Mouse (Mus musculus) forebrain, embryonic 13.5 days (tissue): ENCODE measurements around the gene Dock1. TPM values are rescaled to one million over a fixed set of nuclear protein-coding genes. Genes with fewer than 3 reads are reported as not detected.
A peak's percentile ranks its signal among the peaks of the same experiment; 100 is the strongest.

ENCODE experiments used
- ATAC-seq: fragments of 200-750 bp; cut with Nextera tagmentation; 2 replicates; pipeline ENCODE4 v1.8.0; 2017
- H3K27ac ChIP-seq: fragments of 300-500 bp; sonication (generic); 2 replicates; pipeline ENCODE4 v1.5.1; 2015; ENCODE audit warnings: inconsistent platforms, mild to moderate bottlenecking, moderate library complexity
- H3K27me3 ChIP-seq: fragments of 300-500 bp; sonication (generic); 2 replicates; pipeline ENCODE4 v1.6.1; 2015; ENCODE audit warnings: mild to moderate bottlenecking, inconsistent platforms
- H3K36me3 ChIP-seq: fragments of 300-500 bp; sonication (generic); 2 replicates; pipeline ENCODE4 v1.6.1; 2015; ENCODE audit warnings: mild to moderate bottlenecking, inconsistent platforms; ENCODE audit not compliant: poor library complexity, severe bottlenecking
- H3K4me1 ChIP-seq: fragments of 300-500 bp; sonication (generic); 2 replicates; pipeline ENCODE4 v1.6.1; 2015; ENCODE audit warnings: inconsistent platforms
- H3K4me2 ChIP-seq: fragments of 300-500 bp; sonication (generic); 2 replicates; pipeline ENCODE4 v1.6.1; 2015; ENCODE audit warnings: inconsistent platforms, mild to moderate bottlenecking, moderate library complexity
- H3K4me3 ChIP-seq: fragments of 300-500 bp; sonication (generic); 2 replicates; pipeline ENCODE4 v1.5.1; 2015; ENCODE audit warnings: mild to moderate bottlenecking, inconsistent platforms
- H3K9ac ChIP-seq: fragments of 300-500 bp; sonication (generic); 2 replicates; pipeline ENCODE4 v1.6.1; 2015; ENCODE audit warnings: mild to moderate bottlenecking, inconsistent platforms
- H3K9me3 ChIP-seq: fragments of 300-500 bp; sonication (generic); replicated peaks from 2 replicates; pipeline ENCODE4 v1.6.1; 2016; ENCODE audit warnings: inconsistent platforms
- WGBS: fragments of 180-500 bp; shearing (Covaris S2); methylation state at CpG from one replicate; pipeline ENCODE4 v1.1.7; 2015; 5-methylcytosine and 5-hydroxymethylcytosine counted together
- polyA plus RNA-seq: library from polyadenylated mRNA; unstranded; fragments of >200 nt; fragmentation: Nextera tagmentation; extraction: Ambion mirVana; gene quantifications from 2 replicates; pipeline ENCODE4 v1.2.1, GENCODE M21; 2015

The Dock1 gene
- polyA plus RNA-seq, 1 experiment from 2014 or later, result 11.6 TPM

GRCm38 (mm10) chr7:134878985-134879384 is 208.5 kb downstream of the Dock1 start:
- no peaks in the 10 kb centered on the region for H3K9me3 ChIP-seq
- H3K9ac ChIP-seq, result no peak overlapping the region
- H3K4me3 ChIP-seq, result no peak overlapping the region
- peak; percentile 81 for ATAC-seq
- H3K27ac ChIP-seq, result 0 out of 2 replicates have a peak overlapping the region, but pooled peaks have one; percentile 25
- WGBS, result 12% methylated on average over 6 of the region's 6 CpGs
- H3K36me3 ChIP-seq, result peaks cover 3% of the 10 kb centered on the region; the same call in 1 of the 2 replicates
- no peaks in the 10 kb centered on the region for H3K27me3 ChIP-seq
- H3K4me1 ChIP-seq, result peaks cover 23% of the 10 kb centered on the region
- H3K4me2 ChIP-seq, result no peak overlapping the region

GRCm38 (mm10) chr7:134880431-134880830 is 210.0 kb downstream of the Dock1 start:
- Histone ChIP-seq H3K9ac (no peak overlapping the region), H3K4me3 (no peak overlapping the region), H3K27me3 (no peaks in the 10 kb centered on the region), H3K27ac (no peak overlapping the region), H3K4me2 (no peak overlapping the region), H3K9me3 (no peaks in the 10 kb centered on the region), H3K36me3 (peaks cover 3% of the 10 kb centered on the region; the same call in 1 of the 2 replicates), H3K4me1 (peaks cover 23% of the 10 kb centered on the region)
- WGBS, result 60% methylated on average over 6 of the region's 6 CpGs
- ATAC-seq, result no peak

GRCm38 (mm10) chr7:134883516-134883915 is 213.1 kb downstream of the Dock1 start:
- H3K4me3 ChIP-seq, result no peak overlapping the region
- H3K4me2 ChIP-seq, result no peak overlapping the region
- H3K27me3 ChIP-seq, result no peaks in the 10 kb centered on the region
- peaks cover 21% of the 10 kb centered on the region for H3K4me1 ChIP-seq
- WGBS, result 81% methylated on average over 6 of the region's 6 CpGs
- H3K36me3 ChIP-seq, result no peaks in the 10 kb centered on the region
- H3K27ac ChIP-seq, result no peak overlapping the region
- no peaks in the 10 kb centered on the region for H3K9me3 ChIP-seq
- no peak for ATAC-seq
- no peak overlapping the region for H3K9ac ChIP-seq

- no peaks in the 10 kb centered on the region for H3K27me3 ChIP-seq
- H3K4me1 ChIP-seq, result peaks cover 8% of the 10 kb centered on the region
- no peaks in the 10 kb centered on the region for H3K9me3 ChIP-seq
- H3K4me2 ChIP-seq, result no peak overlapping the region
- no peaks in the 10 kb centered on the region for H3K36me3 ChIP-seq
- H3K9ac ChIP-seq, result no peak overlapping the region
- ATAC-seq, result peak; percentile 70; the same call in 1 of the 2 replicates
- 62% methylated on average over 13 of the region's 13 CpGs for WGBS
- H3K4me3 ChIP-seq, result no peak overlapping the region
- no peak overlapping the region for H3K27ac ChIP-seq
These were observed 222.0 kb downstream of the Dock1 start for GRCm38 (mm10) chr7:134892449-134892871.

DNA sequence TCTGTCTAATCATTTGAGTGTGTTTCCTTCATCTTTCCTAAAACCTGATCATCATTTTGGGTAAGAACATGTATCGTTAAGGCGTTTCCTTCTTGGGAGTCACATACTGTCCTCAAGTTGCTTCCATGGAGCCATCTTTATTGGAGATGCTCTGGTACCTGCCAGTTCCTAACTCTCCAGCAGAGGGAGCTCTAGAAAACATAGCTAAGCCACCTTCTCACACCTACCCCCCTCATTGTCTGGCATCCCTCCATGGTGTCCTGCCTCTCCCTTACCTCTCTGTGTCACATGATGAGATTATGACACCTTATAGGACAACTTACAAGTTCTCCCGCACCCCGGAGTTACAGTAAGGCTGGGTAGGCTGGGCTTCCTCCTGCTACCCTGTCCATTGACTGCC is 222.5 kb downstream of the Dock1 start:
- Histone ChIP-seq H3K4me3 (no peak overlapping the region), H3K9ac (no peak overlapping the region), H3K9me3 (no peaks in the 10 kb centered on the region), H3K27ac (no peak overlapping the region), H3K36me3 (no peaks in the 10 kb centered on the region), H3K4me1 (peaks cover 8% of the 10 kb centered on the region), H3K4me2 (no peak overlapping the region), H3K27me3 (no peaks in the 10 kb centered on the region)
- no peak for ATAC-seq
- 96% methylated on average over 4 of the region's 4 CpGs for WGBS

DNA sequence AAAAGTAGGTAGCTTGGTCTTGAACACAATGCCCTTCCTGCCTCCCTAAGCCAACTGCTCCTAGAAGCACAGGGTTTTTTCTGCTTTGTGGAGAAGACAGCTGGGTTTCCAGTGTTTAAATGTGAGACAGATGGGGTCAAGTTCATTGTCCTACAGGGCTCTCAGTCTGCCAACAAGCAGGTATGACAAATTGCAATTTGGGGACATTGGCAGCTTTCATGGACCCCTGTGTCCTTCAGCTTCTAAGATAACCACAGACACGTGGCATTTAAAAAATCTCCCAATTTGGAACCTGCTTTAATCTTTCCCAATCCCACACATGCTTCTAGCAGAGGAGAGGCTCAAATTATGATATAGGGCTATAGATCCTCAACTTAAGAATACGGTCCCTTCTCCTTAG is 224.2 kb downstream of the Dock1 start:
- WGBS, result 88% methylated on average over 2 of the region's 2 CpGs
- H3K4me1 ChIP-seq, result peaks cover 8% of the 10 kb centered on the region
- H3K4me3 ChIP-seq, result no peak overlapping the region
- H3K4me2 ChIP-seq, result no peak overlapping the region
- no peaks in the 10 kb centered on the region for H3K27me3 ChIP-seq
- no peaks in the 10 kb centered on the region for H3K9me3 ChIP-seq
- no peak for ATAC-seq
- no peaks in the 10 kb centered on the region for H3K36me3 ChIP-seq
- H3K9ac ChIP-seq, result no peak overlapping the region
- H3K27ac ChIP-seq, result no peak overlapping the region; the same call in 1 of the 2 replicates

DNA sequence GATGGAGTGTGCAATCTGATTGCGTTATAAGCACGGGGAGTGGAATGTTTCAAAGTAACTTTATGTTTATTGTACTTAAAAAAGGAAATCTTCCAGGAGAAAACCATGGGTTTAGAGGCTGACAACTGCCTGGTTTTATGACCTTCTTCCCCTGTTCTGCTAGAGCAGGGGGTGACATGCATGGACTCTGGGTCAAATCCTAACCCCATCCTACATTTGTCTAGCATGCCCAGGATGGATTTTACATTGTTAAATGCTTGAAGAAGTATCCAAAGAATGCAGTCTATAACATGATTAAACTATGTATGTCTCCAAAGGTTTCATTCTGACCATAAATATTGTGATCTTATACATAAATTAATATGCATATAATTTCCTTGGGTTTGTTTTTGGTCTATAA is 229.0 kb downstream of the Dock1 start:
- 97% methylated on average over 2 of the region's 2 CpGs for WGBS
- no peak for ATAC-seq
- no peak overlapping the region for H3K27ac ChIP-seq

DNA sequence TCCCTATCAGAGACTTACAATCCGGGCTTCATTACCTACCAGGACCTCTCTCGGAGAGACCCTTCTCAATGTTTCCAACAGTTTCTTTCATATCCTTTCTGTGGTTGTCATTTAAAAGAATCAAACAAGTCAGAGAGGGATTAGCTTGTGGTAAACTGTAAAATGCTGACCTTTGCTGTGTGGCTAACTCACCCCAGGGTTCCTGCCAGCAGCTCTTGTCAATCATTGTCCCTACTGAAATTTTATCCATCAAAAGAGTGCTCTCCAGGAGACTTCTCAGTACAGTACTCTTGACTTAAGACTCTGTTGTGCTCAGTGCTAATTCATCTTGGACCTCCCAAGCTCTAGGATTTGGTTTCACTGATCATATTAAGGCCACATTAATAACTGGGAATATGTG is 231.5 kb downstream of the Dock1 start:
- no peak for ATAC-seq
- WGBS, result 51% methylated on average over 2 of the region's 2 CpGs
- no peaks in the 10 kb centered on the region for H3K36me3 ChIP-seq
- H3K9ac ChIP-seq, result no peak overlapping the region
- no peak overlapping the region for H3K4me2 ChIP-seq
- no peaks in the 10 kb centered on the region for H3K27me3 ChIP-seq
- H3K4me3 ChIP-seq, result no peak overlapping the region
- H3K9me3 ChIP-seq, result no peaks in the 10 kb centered on the region
- H3K27ac ChIP-seq, result no peak overlapping the region
- H3K4me1 ChIP-seq, result no peaks in the 10 kb centered on the region

More for the DNA sequence above, 229.0 kb downstream of the Dock1 start:
- Histone ChIP-seq H3K36me3 (no peaks in the 10 kb centered on the region), H3K9ac (no peak overlapping the region), H3K4me2 (no peak overlapping the region), H3K27me3 (no peaks in the 10 kb centered on the region), H3K9me3 (no peaks in the 10 kb centered on the region), H3K4me3 (no peak overlapping the region), H3K4me1 (no peaks in the 10 kb centered on the region)

- Histone ChIP-seq H3K4me2 (no peak overlapping the region), H3K27me3 (peaks cover 17% of the 10 kb centered on the region), H3K9ac (no peak overlapping the region), H3K36me3 (no peaks in the 10 kb centered on the region), H3K9me3 (no peaks in the 10 kb centered on the region), H3K4me1 (peaks cover 5% of the 10 kb centered on the region), H3K27ac (no peak overlapping the region), H3K4me3 (no peak overlapping the region)
- ATAC-seq, result no peak
- WGBS, result 59% methylated on average over 2 of the region's 2 CpGs
These were observed 261.4 kb downstream of the Dock1 start for GRCm38 (mm10) chr7:134931886-134932285.

DNA sequence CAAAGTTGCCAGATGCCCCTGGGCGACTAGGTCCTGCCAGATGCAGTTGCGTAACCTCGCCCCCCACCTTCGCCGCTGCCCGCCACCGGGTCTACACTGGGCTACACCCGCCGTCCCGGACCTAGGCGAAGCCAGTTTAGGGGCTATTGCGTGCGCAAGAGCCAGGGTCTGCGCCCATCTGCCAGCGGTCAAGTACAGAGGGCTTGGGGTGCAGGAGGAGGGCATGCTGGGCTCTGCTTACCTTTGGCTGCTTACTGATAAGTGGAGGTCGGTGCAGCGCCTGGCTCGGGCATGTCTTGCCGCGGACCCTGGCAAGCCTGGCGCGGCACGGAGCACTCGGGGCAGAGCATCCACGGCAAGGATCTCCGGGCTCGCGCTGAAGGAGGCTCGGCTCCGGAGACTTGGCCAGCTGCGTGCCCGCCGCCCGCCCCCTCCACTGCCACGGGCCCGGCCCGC is 267.0 kb downstream of the Dock1 start:
- WGBS, result under 1% methylated on average over 36 of the region's 37 CpGs
- Histone ChIP-seq H3K9me3 (no peaks in the 10 kb centered on the region), H3K4me2 (peak overlapping the region; percentile 95), H3K36me3 (no peaks in the 10 kb centered on the region), H3K4me1 (peaks cover 21% of the 10 kb centered on the region), H3K4me3 (peak overlapping the region; percentile 61), H3K27ac (peak overlapping the region; percentile 40; the same call in 1 of the 2 replicates), H3K27me3 (peaks cover 32% of the 10 kb centered on the region), H3K9ac (peak overlapping the region; percentile 74)
- ATAC-seq, result no peak

DNA sequence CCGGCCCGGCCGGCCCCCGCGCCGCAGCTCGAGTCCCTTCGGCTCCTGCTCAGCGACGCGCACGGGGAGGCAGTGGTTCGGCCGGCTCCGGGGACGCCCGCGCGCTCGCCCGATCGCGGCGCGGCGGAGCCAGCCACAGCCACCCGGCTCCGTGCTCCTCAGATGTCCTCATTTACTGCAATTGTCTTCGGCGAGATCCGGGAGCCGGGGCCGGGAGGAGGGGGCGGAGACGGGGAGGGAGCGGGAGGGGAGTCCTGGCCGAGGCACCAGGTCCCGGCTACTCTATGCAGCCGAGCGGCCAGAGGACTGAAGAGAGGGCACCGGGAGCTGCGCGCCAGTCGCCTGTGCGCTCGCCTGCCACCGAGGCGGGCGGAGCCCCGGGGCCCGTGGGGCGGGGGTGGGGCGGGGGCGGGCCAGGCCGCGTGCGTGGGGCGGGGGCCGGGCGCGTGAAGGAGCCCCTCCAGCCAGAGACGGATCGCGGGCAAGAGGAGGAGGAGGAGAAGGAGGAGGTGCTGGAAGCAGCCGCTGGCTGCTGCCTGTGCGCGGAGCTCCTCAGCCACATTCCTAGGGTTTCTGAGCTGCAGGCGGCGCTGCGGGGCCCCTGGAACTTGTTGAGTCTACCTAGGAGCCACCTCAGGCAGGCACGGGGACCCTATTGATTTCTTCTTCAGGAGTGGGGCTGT is 267.6 kb downstream of the Dock1 start, which contains the start of gene Fam196a:
Gene Fam196a (minus strand): TSS at position 504 of the 683 bp plus-strand sequence.
- peak within 1 kb of the TSS; percentile 61 for H3K4me3 ChIP-seq
- no peaks in the 10 kb centered on the region for H3K9me3 ChIP-seq
- H3K9ac ChIP-seq, result peak within 1 kb of the TSS; percentile 74
- peaks cover 32% of the 10 kb centered on the region for H3K27me3 ChIP-seq
- ATAC-seq, result peak; percentile 87
- no peaks in the 10 kb centered on the region for H3K36me3 ChIP-seq
- H3K27ac ChIP-seq, result peak within 1 kb of the TSS; percentile 40
- peaks cover 21% of the 10 kb centered on the region for H3K4me1 ChIP-seq
- peak within 1 kb of the TSS; percentile 95 for H3K4me2 ChIP-seq
- under 1% methylated on average over 39 of the region's 71 CpGs for WGBS

DNA sequence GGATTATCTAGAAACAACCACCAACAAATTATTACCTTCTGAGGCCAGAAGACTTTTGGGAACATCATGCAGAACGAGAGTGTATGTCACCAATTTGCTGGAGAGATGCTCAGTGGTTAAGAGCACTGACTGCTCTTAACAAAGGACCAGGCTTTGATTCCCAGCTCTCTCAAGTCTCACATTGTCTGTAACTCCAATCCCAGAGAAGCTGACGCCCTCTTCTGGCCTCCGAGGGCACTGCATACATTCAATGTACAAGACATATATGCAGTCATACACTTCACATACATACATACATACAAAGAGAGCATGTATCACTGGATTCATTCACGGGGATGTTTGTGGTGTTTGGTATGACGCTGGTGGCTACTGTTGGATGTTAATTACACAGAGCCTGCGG is 271.4 kb downstream of the Dock1 start:
- no peaks in the 10 kb centered on the region for H3K36me3 ChIP-seq
- no peak overlapping the region for H3K4me3 ChIP-seq
- H3K4me2 ChIP-seq, result no peak overlapping the region
- H3K27ac ChIP-seq, result no peak overlapping the region
- H3K9ac ChIP-seq, result no peak overlapping the region
- peaks cover 16% of the 10 kb centered on the region for H3K4me1 ChIP-seq
- no peaks in the 10 kb centered on the region for H3K9me3 ChIP-seq
- 95% methylated on average over 6 of the region's 6 CpGs for WGBS
- peaks cover 15% of the 10 kb centered on the region for H3K27me3 ChIP-seq
- ATAC-seq, result no peak
